Mouse (Mus musculus): Measurements from ENCODE around the gene Wfdc15a. TPM values are rescaled to one million over a fixed set of nuclear protein-coding genes. Genes with fewer than 3 reads are reported as not detected.
"Not testable (repeated sequence)": the region's sequence is repeated elsewhere in the genome, so short reads cannot be mapped to it uniquely, and the experiment has no call there.

Gene Wfdc15a
- not detected in 2 replicates for total RNA-seq (2017)

GRCm38 (mm10) chr2:164199626-164200327 is at the start of gene Wfdc15a:
Gene Wfdc15a (minus strand): TSS chr2:164200130.
- no peak for ATAC-seq (replicated peaks; ENCODE audit: low read depth, poor library complexity, severe bottlenecking)

GRCm38 (mm10) chr2:164238366-164238765 is 38.4 kb upstream of the Wfdc15a start, which contains the start of gene Svs2:
Gene Svs2 (minus strand): TSS chr2:164238466.
- ATAC-seq (replicated peaks; ENCODE audit: low read depth, poor library complexity, severe bottlenecking) = no peak

- no peak for ATAC-seq (replicated peaks; ENCODE audit: low read depth, poor library complexity, severe bottlenecking)
Measured at GRCm38 (mm10) chr2:164232671-164233070, 32.7 kb upstream of the Wfdc15a start.

- no peak for ATAC-seq (replicated peaks; ENCODE audit: low read depth, poor library complexity, severe bottlenecking)
Measured at GRCm38 (mm10) chr2:164228361-164229070, 28.6 kb upstream of the Wfdc15a start.

- ATAC-seq (replicated peaks; ENCODE audit: low read depth, poor library complexity, severe bottlenecking) = no peak
Measured at GRCm38 (mm10) chr2:164221522-164221921, 21.6 kb upstream of the Wfdc15a start, which contains the start of gene Wfdc15b. Gene Wfdc15b (minus strand): TSS chr2:164221660.

- no peak for ATAC-seq (replicated peaks; ENCODE audit: low read depth, poor library complexity, severe bottlenecking)
Measured at GRCm38 (mm10) chr2:164219295-164219694, 19.4 kb upstream of the Wfdc15a start.

GRCm38 (mm10) chr2:164212711-164213110 is 12.8 kb upstream of the Wfdc15a start:
- no peak for ATAC-seq (replicated peaks; ENCODE audit: low read depth, poor library complexity, severe bottlenecking)

- no peak for ATAC-seq (replicated peaks; ENCODE audit: low read depth, poor library complexity, severe bottlenecking)
Measured at GRCm38 (mm10) chr2:164210892-164211291, 11.0 kb upstream of the Wfdc15a start.

GRCm38 (mm10) chr2:164206676-164207075 is 6.7 kb upstream of the Wfdc15a start:
- no peak for ATAC-seq (replicated peaks; ENCODE audit: low read depth, poor library complexity, severe bottlenecking)

- ATAC-seq (replicated peaks; ENCODE audit: low read depth, poor library complexity, severe bottlenecking) = not testable (repeated sequence)
Measured at GRCm38 (mm10) chr2:164206011-164206410, 6.1 kb upstream of the Wfdc15a start.

- ATAC-seq (replicated peaks; ENCODE audit: low read depth, poor library complexity, severe bottlenecking) = no peak
Measured at GRCm38 (mm10) chr2:164196700-164196990, 3.3 kb downstream of the Wfdc15a start.

- no peak for ATAC-seq (replicated peaks; ENCODE audit: low read depth, poor library complexity, severe bottlenecking)
Measured at GRCm38 (mm10) chr2:164195971-164196699, 3.8 kb downstream of the Wfdc15a start.

GRCm38 (mm10) chr2:164194959-164195630 is 4.8 kb downstream of the Wfdc15a start:
- no peak for ATAC-seq (replicated peaks; ENCODE audit: low read depth, poor library complexity, severe bottlenecking)

GRCm38 (mm10) chr2:164192279-164192678 is 7.7 kb downstream of the Wfdc15a start:
- no peak for ATAC-seq (replicated peaks; ENCODE audit: low read depth, poor library complexity, severe bottlenecking)

GRCm38 (mm10) chr2:164190576-164190975 is 9.4 kb downstream of the Wfdc15a start, which contains the start of gene Wfdc12:
Gene Wfdc12 (minus strand): TSS chr2:164190608.
- ATAC-seq (replicated peaks; ENCODE audit: low read depth, poor library complexity, severe bottlenecking) = no peak

GRCm38 (mm10) chr2:164188722-164189121 is 11.2 kb downstream of the Wfdc15a start:
- peak; percentile 92 for ATAC-seq (replicated peaks; ENCODE audit: low read depth, poor library complexity, severe bottlenecking)

- peak; percentile 70 for ATAC-seq (replicated peaks; ENCODE audit: low read depth, poor library complexity, severe bottlenecking)
Measured at GRCm38 (mm10) chr2:164184145-164184719, 15.7 kb downstream of the Wfdc15a start.

GRCm38 (mm10) chr2:164183340-164183739 is 16.6 kb downstream of the Wfdc15a start:
- ATAC-seq (replicated peaks; ENCODE audit: low read depth, poor library complexity, severe bottlenecking) = no peak

GRCm38 (mm10) chr2:164182692-164183255 is 17.2 kb downstream of the Wfdc15a start, which contains the start of gene Wfdc5:
Gene Wfdc5 (minus strand): TSS chr2:164182742.
- ATAC-seq (replicated peaks; ENCODE audit: low read depth, poor library complexity, severe bottlenecking) = no peak
